Mouse (Mus musculus) liver, embryonic 12.5 days (tissue): ENCODE data around the gene Mplkip. TPM values are rescaled to one million over a fixed set of nuclear protein-coding genes. Genes with fewer than 3 reads are reported as not detected.

ENCODE experiments used
- ATAC-seq: fragments of 200-750 bp; cut with Nextera tagmentation; 2 replicates; pipeline ENCODE4 v1.8.0; 2017; ENCODE audit warnings: moderate number of reproducible peaks, mild to moderate bottlenecking, moderate library complexity
- H3K27ac ChIP-seq: fragments of 300-500 bp; sonication (generic); 2 replicates; pipeline ENCODE4 v1.5.1; 2016; ENCODE audit warnings: mild to moderate bottlenecking
- H3K27me3 ChIP-seq: fragments of 300-500 bp; sonication (generic); replicated peaks from 2 replicates; pipeline ENCODE4 v1.6.1; 2016; ENCODE audit warnings: mild to moderate bottlenecking, moderate library complexity
- H3K36me3 ChIP-seq: fragments of 300-500 bp; sonication (generic); 2 replicates; pipeline ENCODE4 v1.6.1; 2016; ENCODE audit warnings: mild to moderate bottlenecking, moderate library complexity
- H3K4me1 ChIP-seq: fragments of 300-500 bp; sonication (generic); 2 replicates; pipeline ENCODE4 v1.6.1; 2016
- H3K4me2 ChIP-seq: fragments of 300-500 bp; sonication (generic); 2 replicates; pipeline ENCODE4 v1.6.1; 2016; ENCODE audit warnings: mild to moderate bottlenecking, moderate library complexity
- H3K4me3 ChIP-seq: fragments of 300-500 bp; sonication (generic); 2 replicates; pipeline ENCODE4 v1.5.1; 2016; ENCODE audit warnings: mild to moderate bottlenecking, moderate library complexity
- H3K9ac ChIP-seq: fragments of 300-500 bp; sonication (generic); 2 replicates; pipeline ENCODE4 v1.6.1; 2016; ENCODE audit warnings: mild to moderate bottlenecking, moderate library complexity
- H3K9me3 ChIP-seq: fragments of 300-500 bp; sonication (generic); replicated peaks from 2 replicates; pipeline ENCODE4 v1.6.1; 2016; ENCODE audit warnings: mild to moderate bottlenecking, moderate library complexity
- WGBS: fragments of 180-500 bp; shearing (Covaris S2); methylation state at CpG from one replicate; pipeline ENCODE4 v1.1.7; 2016; ENCODE audit not compliant: insufficient replicate concordance; 5-methylcytosine and 5-hydroxymethylcytosine counted together
- polyA plus RNA-seq: library from polyadenylated mRNA; unstranded; fragments of >200 nt; fragmentation: Nextera tagmentation; extraction: Ambion mirVana; gene quantifications from 2 replicates; pipeline ENCODE4 v1.2.1, GENCODE M21; 2016

Mplkip gene
- polyA plus RNA-seq: 42.8 and 43.9 TPM in 2 replicates

DNA sequence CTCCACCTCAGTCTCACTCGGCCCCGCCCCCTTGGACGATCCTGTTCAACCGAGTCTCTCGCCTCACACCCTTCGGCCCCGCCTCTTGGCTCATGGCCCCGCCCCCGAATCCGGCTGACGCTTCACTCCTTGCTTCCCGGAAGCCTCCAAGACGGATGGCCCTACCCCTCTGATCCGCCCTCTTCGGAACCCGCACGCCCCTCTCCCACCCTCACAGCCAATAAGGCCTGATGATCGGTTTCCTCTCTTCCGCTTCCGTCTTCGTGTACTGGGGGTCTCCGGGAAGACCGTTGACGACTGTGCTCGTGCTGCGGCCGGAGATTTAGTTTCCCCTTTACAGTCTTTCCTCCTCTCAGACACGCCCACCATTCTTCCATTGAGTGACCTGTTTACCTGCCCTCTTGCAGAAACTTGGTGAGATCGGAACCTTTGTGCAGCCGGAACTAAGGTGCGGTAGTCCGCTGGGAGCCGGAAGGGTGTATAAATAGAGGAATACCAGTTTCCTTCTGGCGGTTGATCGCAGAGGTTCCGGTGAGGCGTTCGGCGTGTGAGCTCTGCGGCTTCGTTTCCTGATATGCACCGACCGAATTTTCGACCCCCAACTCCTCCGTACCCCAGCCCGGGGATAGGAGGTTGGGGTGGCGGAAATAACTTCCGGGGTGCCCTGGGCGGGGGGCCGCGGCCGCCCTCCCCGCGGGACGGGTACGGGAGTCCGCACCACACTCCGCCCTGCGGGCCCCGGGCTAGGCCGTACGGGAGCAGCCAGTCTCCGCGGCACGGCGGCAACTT lies at the start of gene Mplkip, which contains the start of gene Sugct:
Mplkip (plus strand) TSS at position 282 of the 789 bp plus-strand sequence.
Sugct (minus strand) TSS at position 643 of the 789 bp plus-strand sequence.
- no peaks in the 10 kb centered on the region for H3K27me3 ChIP-seq
- H3K4me1 ChIP-seq: peaks cover 18% of the 10 kb centered on the region
- under 1% methylated on average over 66 of the region's 66 CpGs for whole genome bisulfite sequencing
- ATAC-seq: peak; percentile 97
- H3K9ac ChIP-seq: peak within 1 kb of the TSS; percentile 95
- H3K9me3 ChIP-seq: no peaks in the 10 kb centered on the region
- peak within 1 kb of the TSS; percentile 88 for H3K4me3 ChIP-seq
- peaks cover 4% of the 10 kb centered on the region; the same call in 1 of the 2 replicates for H3K36me3 ChIP-seq
- peak within 1 kb of the TSS; percentile 91 for H3K27ac ChIP-seq
- H3K4me2 ChIP-seq: peak within 1 kb of the TSS; percentile 88

DNA sequence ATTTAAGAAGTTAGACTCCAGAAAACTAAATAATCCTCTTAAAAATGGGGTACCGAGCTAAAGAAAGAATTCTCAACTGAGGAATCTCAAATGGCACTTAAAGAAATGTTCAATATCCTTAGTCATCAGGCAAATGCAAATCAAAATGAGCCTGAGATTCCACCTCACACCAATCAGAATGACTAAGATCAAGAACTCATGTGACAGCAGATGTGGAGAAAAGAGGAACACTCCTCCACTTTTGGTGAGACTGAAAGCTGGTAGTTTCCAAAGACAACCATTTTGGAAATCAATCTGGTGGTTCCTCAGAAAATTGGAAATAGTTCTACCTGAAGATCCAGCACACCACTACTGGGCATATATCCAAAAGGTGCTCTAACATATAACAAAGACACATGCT lies 27.6 kb upstream of the Mplkip start:
- Histone ChIP-seq H3K4me3 (no peak overlapping the region), H3K4me1 (no peaks in the 10 kb centered on the region), H3K27ac (no peak overlapping the region), H3K9ac (no peak overlapping the region), H3K36me3 (no peaks in the 10 kb centered on the region), H3K27me3 (no peaks in the 10 kb centered on the region), H3K4me2 (no peak overlapping the region), H3K9me3 (no peaks in the 10 kb centered on the region)
- ATAC-seq: no peak
- 56% methylated on average over 1 of the region's 1 CpGs for WGBS

DNA sequence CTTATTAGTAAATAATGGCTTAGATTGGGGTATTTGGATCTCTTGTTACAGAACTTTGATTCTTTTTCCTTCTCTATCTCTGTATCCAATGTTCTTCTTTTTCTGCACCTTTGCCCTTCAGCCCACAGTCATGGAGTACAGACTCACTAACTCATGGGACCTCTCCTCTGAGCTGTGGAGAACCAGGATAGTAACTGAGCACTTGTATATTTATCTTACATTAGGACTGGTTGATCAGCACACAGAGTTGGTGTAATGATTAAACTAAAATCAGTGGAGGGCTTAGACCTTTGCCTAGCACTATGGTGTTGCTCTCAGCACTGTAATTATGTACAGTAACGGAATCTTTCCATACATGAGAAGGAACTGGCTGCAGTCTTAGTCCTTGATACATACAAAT lies 23.9 kb upstream of the Mplkip start:
- ATAC-seq: peak; percentile 80

DNA sequence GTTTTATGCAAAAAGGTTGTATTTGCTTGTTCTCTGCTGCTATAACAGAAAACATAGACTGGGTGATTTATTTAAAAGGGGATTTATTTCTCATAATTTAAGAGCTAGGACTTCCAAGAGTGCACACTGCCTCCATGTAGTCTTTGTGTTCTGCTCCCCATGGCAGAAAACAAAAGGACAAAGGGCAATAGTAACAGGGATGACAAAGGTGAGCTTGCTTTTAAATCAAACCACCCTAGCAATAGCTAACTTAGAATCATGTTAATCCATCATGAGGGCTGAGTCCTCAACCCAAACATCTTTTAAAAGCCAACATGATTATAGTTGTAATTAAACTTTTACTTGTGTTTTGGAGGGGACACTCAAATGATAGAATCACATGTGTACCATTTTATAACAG lies 5.5 kb upstream of the Mplkip start:
- no peak overlapping the region for H3K4me3 ChIP-seq

More for the DNA sequence above, 23.9 kb upstream of the Mplkip start:
- H3K9ac ChIP-seq: no peak overlapping the region
- WGBS: 41% methylated on average over 1 of the region's 1 CpGs
- H3K4me1 ChIP-seq: no peaks in the 10 kb centered on the region
- H3K4me3 ChIP-seq: no peak overlapping the region
- H3K27me3 ChIP-seq: no peaks in the 10 kb centered on the region
- H3K36me3 ChIP-seq: no peaks in the 10 kb centered on the region
- H3K9me3 ChIP-seq: no peaks in the 10 kb centered on the region
- H3K4me2 ChIP-seq: no peak overlapping the region
- H3K27ac ChIP-seq: no peak overlapping the region

DNA sequence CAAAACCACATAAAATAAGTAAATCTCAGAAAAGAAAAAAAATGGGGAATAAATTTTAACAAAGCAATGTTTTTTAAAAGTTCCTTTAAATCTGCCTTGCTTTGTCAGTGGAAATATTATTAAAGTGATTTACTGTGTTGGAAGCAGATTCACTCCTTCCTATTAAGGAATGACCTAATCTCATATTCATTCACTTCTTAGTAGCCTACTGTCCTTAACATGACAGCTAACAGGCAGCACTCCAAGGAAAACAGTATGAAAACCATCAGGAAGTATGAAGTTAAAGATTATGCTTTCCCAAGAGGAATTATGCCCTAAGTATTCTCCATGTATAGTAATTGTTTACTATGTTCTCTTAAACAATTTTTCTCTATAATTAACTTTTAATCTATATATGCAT lies 4.3 kb upstream of the Mplkip start:
- ATAC-seq: no peak
- H3K27ac ChIP-seq: no peak overlapping the region
- no peak overlapping the region for H3K4me2 ChIP-seq
- no peaks in the 10 kb centered on the region for H3K36me3 ChIP-seq
- H3K4me3 ChIP-seq: no peak overlapping the region
- peaks cover 9% of the 10 kb centered on the region for H3K4me1 ChIP-seq
- no peaks in the 10 kb centered on the region for H3K9me3 ChIP-seq
- no peaks in the 10 kb centered on the region for H3K27me3 ChIP-seq
- no peak overlapping the region for H3K9ac ChIP-seq

More for the DNA sequence above, 5.5 kb upstream of the Mplkip start:
- no peak for ATAC-seq
- H3K9ac ChIP-seq: no peak overlapping the region
- H3K9me3 ChIP-seq: no peaks in the 10 kb centered on the region
- no peaks in the 10 kb centered on the region for H3K36me3 ChIP-seq
- H3K4me1 ChIP-seq: peaks cover 9% of the 10 kb centered on the region
- no peaks in the 10 kb centered on the region for H3K27me3 ChIP-seq
- no peak overlapping the region for H3K27ac ChIP-seq
- no peak overlapping the region for H3K4me2 ChIP-seq

DNA sequence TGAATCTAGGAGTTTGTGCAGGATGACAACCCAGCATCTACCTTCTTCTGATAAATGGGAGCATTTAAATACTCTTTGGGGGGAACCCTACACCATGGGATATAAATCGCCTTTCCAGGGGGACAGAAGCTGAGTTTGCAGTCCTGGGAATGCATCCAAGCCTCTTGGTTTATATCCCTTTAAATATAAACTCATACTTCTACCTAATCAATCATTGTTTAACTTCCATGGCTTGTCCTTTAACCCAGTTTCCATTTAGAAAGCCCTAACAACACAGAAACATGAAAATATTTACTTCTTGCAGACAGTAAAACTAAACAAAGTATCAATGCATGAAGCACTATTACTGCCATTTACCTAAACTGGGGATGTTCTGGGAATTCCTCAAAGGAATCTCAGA lies 3.6 kb upstream of the Mplkip start:
- no peak for ATAC-seq
- Histone ChIP-seq H3K9ac (no peak overlapping the region), H3K4me3 (no peak overlapping the region), H3K4me1 (peaks cover 9% of the 10 kb centered on the region), H3K36me3 (no peaks in the 10 kb centered on the region), H3K4me2 (no peak overlapping the region), H3K27ac (no peak overlapping the region), H3K9me3 (no peaks in the 10 kb centered on the region), H3K27me3 (no peaks in the 10 kb centered on the region)
- WGBS: 42% methylated on average over 1 of the region's 1 CpGs

DNA sequence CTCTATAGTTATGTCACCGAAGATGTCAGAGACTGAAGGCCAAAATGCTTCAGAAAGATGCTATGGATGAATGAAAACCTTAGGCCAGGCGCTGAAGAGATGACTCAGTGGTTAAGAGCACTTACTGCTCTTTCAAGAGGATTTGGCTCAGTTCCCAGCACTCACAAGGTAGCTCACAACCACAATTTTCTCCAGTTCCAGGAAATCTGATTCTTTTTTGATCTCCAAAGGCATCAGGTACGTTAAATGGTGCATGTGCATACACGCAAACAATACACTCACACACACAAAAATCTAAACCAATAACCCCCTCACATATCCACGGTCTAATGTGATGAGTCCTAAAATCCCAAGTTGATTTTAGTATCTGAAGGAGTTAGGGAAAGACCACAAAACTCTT lies 1.2 kb upstream of the Mplkip start:
- ATAC-seq: no peak
- Histone ChIP-seq H3K9me3 (no peaks in the 10 kb centered on the region), H3K27ac (no peak overlapping the region), H3K4me2 (peak overlapping the region; percentile 88), H3K9ac (peak overlapping the region; percentile 83), H3K4me3 (peak overlapping the region; percentile 88), H3K36me3 (peaks cover 4% of the 10 kb centered on the region; the same call in 1 of the 2 replicates), H3K4me1 (peaks cover 18% of the 10 kb centered on the region), H3K27me3 (no peaks in the 10 kb centered on the region)
- 58% methylated on average over 5 of the region's 5 CpGs for WGBS

DNA sequence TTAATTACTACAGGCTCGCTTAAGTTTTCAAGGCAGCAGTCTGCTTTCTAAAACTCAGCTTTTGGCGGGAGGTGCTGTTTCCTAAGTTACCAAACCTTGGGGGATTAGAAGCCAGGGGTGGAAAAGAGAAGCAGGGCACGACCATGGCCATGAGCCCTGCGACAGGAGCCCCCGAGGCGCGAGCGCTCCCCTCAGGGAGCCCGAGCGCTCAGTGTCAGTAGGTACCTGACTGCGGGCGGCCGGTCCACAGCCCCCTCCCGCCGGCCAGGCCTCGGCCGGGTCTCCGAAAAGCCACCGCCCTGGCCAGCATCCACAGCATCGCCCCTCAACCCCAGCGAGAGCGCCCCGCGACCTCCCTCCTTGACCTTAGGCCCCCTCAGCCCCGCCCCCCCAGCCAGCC lies 578 bp upstream of the Mplkip start:
- Histone ChIP-seq H3K4me2 (peak overlapping the region; percentile 88), H3K36me3 (peaks cover 4% of the 10 kb centered on the region; the same call in 1 of the 2 replicates), H3K9ac (peak overlapping the region; percentile 83), H3K9me3 (no peaks in the 10 kb centered on the region), H3K4me1 (peaks cover 18% of the 10 kb centered on the region), H3K27me3 (no peaks in the 10 kb centered on the region), H3K4me3 (peak overlapping the region; percentile 88), H3K27ac (peak overlapping the region; percentile 83)
- 5% methylated on average over 24 of the region's 25 CpGs for WGBS
- peak; percentile 66 for ATAC-seq

DNA sequence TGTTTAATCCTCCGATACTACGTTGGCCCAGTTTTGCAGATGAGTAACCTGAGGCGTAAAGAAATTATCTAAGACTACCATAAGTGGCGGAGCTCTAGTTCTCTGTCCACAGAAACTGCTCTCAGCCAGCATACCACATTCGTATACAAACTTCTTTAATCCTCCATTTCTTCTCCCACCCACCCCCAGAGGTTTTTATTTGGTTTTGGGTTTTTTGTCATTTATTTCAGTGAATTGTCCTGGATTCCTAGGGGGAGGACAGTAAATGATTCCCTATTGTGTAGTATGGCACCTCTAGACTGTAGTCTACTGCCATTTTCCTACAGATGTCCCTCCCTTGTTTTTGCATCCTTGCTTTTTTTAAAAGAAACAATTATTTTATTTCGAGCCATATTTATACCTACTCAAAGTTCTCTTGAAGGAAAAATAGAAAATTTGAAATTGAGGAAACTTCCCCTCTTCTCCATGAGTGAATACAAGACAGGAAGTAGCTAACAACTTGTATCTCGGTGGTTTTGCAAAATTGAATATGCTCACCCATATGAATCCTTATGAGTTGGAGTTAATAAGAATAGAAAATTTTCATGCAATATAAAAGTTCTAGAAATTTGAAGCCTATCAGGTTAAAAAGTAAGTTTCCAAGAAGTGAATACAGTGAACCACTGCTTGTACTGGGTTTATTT lies 1.0 kb downstream of the Mplkip start:
- Histone ChIP-seq H3K4me2 (peak overlapping the region; percentile 88), H3K27ac (peak overlapping the region; percentile 91), H3K9me3 (no peaks in the 10 kb centered on the region), H3K27me3 (no peaks in the 10 kb centered on the region), H3K4me3 (peak overlapping the region; percentile 88), H3K4me1 (peaks cover 18% of the 10 kb centered on the region), H3K9ac (peak overlapping the region; percentile 95), H3K36me3 (peaks cover 9% of the 10 kb centered on the region)
- ATAC-seq: no peak
- WGBS: 1% methylated on average over 7 of the region's 7 CpGs

DNA sequence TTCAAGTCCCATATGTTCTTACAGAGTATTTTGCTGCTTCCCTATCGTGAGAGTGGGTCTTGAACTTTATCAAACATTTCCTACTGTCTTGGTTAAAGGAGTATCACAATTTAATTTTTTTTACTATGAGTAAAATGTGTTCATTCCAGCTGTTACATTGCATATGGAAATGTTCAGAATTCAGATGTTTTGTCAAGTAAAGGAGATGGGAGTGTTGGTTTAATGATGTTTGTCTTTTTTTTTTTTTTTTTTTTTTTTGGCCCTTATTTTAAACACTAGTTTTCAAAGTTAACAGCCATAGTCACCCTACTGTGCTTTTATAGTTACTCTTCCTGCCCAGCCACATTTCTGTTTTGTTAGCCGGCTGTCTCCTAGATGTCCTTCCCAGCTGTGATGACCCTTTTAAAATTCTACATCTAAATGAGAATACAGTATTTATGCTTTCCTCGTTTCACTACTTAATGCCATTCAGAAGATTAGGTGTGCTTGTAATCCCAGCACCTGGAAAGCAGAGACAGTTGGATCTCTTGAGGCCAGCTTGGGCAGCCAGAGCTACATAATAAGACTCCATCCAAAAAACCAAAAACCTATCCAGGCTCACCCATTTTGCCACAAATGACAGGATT lies 5.2 kb downstream of the Mplkip start:
- no peaks in the 10 kb centered on the region for H3K27me3 ChIP-seq
- H3K4me1 ChIP-seq: peaks cover 13% of the 10 kb centered on the region
- no peak overlapping the region for H3K4me3 ChIP-seq
- 81% methylated on average over 3 of the region's 3 CpGs for WGBS
- H3K27ac ChIP-seq: no peak overlapping the region
- H3K9ac ChIP-seq: no peak overlapping the region
- no peak for ATAC-seq
- peaks cover 13% of the 10 kb centered on the region for H3K36me3 ChIP-seq
- H3K9me3 ChIP-seq: no peaks in the 10 kb centered on the region
- H3K4me2 ChIP-seq: no peak overlapping the region

DNA sequence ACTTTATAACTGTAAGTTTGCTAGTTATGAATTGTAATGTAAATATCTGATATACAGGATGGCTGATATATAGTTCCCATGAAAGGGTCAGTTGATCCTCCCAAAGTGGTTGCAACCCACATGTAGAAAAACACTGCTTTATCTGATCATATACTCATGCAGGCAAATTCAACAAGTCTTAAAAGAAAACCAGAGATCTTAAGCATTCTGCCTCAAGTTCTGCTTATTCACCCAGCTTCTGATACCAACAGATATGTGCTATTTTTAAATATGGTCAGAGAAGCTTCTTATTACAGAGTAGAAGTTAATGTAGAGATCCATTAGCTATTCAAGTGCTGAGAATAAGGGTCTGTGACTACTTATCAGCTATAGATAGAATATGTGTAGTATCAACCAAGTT lies 6.3 kb downstream of the Mplkip start:
- no peak overlapping the region for H3K4me2 ChIP-seq
- H3K27me3 ChIP-seq: no peaks in the 10 kb centered on the region
- H3K9ac ChIP-seq: no peak overlapping the region
- H3K4me3 ChIP-seq: no peak overlapping the region
- peaks cover 13% of the 10 kb centered on the region for H3K36me3 ChIP-seq
- no peak overlapping the region for H3K27ac ChIP-seq
- no peaks in the 10 kb centered on the region for H3K9me3 ChIP-seq
- ATAC-seq: no peak
- H3K4me1 ChIP-seq: peaks cover 13% of the 10 kb centered on the region

DNA sequence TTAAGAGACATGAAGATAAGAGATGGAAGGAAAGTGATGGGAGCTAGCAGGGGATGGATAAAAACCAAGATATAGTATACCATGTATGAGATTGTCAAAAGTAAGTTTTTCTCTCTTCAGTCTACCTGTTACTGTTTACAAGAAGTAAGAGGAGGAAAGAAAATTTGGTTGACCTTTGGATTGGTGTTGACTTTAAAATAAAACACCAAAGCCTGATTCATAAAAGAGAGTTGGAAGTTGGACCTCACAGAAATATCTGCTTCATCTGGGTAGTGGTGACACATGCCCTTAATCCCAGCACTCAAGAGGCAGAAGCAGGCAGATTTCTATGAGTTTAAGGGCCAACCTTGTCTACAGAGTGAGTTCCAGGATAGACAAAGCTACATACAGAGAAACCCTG lies 7.3 kb downstream of the Mplkip start:
- Histone ChIP-seq H3K4me2 (no peak overlapping the region), H3K4me3 (no peak overlapping the region), H3K36me3 (peaks cover 13% of the 10 kb centered on the region), H3K4me1 (peaks cover 9% of the 10 kb centered on the region), H3K9me3 (no peaks in the 10 kb centered on the region), H3K27me3 (no peaks in the 10 kb centered on the region), H3K27ac (no peak overlapping the region), H3K9ac (no peak overlapping the region)
- no peak for ATAC-seq
